Mouse (Mus musculus) heart, postnatal 0 days (tissue): Measurements from ENCODE around the gene Cnot6. TPM values are rescaled to one million over a fixed set of nuclear protein-coding genes. Genes with fewer than 3 reads are reported as not detected.

Experiments used
- ATAC-seq: fragments of 200-750 bp; cut with Nextera tagmentation; 2 replicates; pipeline ENCODE4 v1.8.0; 2017; ENCODE audit warnings: low read depth, moderate number of reproducible peaks, moderate library complexity; ENCODE audit not compliant: insufficient read depth
- DNase-seq: peaks from one replicate; pipeline ENCODE4 v3.0.0-alpha.2; 2016; ENCODE audit warnings: low spot score
- H3K27ac ChIP-seq: fragments of 300-500 bp; sonication (generic); 2 replicates; pipeline ENCODE4 v1.5.1; 2014; ENCODE audit warnings: low read depth, mild to moderate bottlenecking
- H3K27me3 ChIP-seq: fragments of 300-500 bp; sonication (generic); 2 replicates; pipeline ENCODE4 v1.6.1; 2014; ENCODE audit warnings: low read length, mixed read lengths; ENCODE audit not compliant: control insufficient read depth, insufficient read depth
- H3K36me3 ChIP-seq: fragments of 300-500 bp; sonication (generic); replicated peaks from 2 replicates; pipeline ENCODE4 v1.6.1; 2014; ENCODE audit warnings: low read length, mixed read lengths; ENCODE audit not compliant: control insufficient read depth, insufficient read depth
- H3K4me1 ChIP-seq: fragments of 300-500 bp; sonication (generic); 2 replicates; pipeline ENCODE4 v1.6.1; 2014; ENCODE audit warnings: antibody characterized with exemption; ENCODE audit not compliant: control insufficient read depth, insufficient read depth
- H3K4me2 ChIP-seq: fragments of 300-500 bp; sonication (generic); 2 replicates; pipeline ENCODE4 v1.6.1; 2014; ENCODE audit warnings: low read depth, mild to moderate bottlenecking, low read length, moderate library complexity
- H3K4me3 ChIP-seq: fragments of 300-500 bp; sonication (generic); 2 replicates; pipeline ENCODE4 v1.5.1; 2014; ENCODE audit warnings: low read depth, low read length
- H3K9ac ChIP-seq: fragments of 300-500 bp; sonication (generic); replicated peaks from 2 replicates; pipeline ENCODE4 v1.6.1; 2014; ENCODE audit warnings: low read depth, low read length, mixed read lengths
- H3K9me3 ChIP-seq: fragments of 300-500 bp; sonication (generic); replicated peaks from 2 replicates; pipeline ENCODE4 v1.6.1; 2016; ENCODE audit warnings: low read length; ENCODE audit not compliant: control insufficient read depth
- CTCF ChIP-seq: IDR thresholded peaks from 2 replicates; pipeline ENCODE4 v1.5.1; 2016; ENCODE audit warnings: antibody characterized with exemption, control low read depth, low read depth
- EP300 ChIP-seq: IDR thresholded peaks from 2 replicates; pipeline ENCODE4 v1.6.1; 2016; ENCODE audit warnings: antibody characterized with exemption, low read depth
- WGBS: fragments of 180-500 bp; shearing (Covaris S2); extraction: QIAGEN DNeasy Blood & Tissue Kit; methylation state at CpG from one replicate; pipeline ENCODE4 v1.1.7; 2014; 5-methylcytosine and 5-hydroxymethylcytosine counted together
- polyA plus RNA-seq: library from polyadenylated mRNA; unstranded; fragments of >200 nt; fragmentation: Nextera tagmentation; extraction: Ambion mirVana; gene quantifications from 2 replicates; pipeline ENCODE4 v1.2.1, GENCODE M21; 2015
- total RNA-seq: library from RNA; depleted of rRNA; stranded (reverse); fragments of >200 nt; gene quantifications from 2 replicates; pipeline ENCODE4 v1.2.3, GENCODE M21; 2014; ENCODE audit warnings: low replicate concordance

Gene Cnot6
- total and polyA plus RNA-seq, 2 experiments from 2014 or later = 19.6 to 21.4 TPM

- DNase-seq (no peak), ATAC-seq (no peak)
- H3K36me3 ChIP-seq = no peaks in the 10 kb centered on the region
- H3K27ac ChIP-seq = no peak overlapping the region
- H3K4me1 ChIP-seq = no peaks in the 10 kb centered on the region
- TF ChIP-seq CTCF (no peak), EP300 (no peak)
- H3K4me2 ChIP-seq = no peak overlapping the region
- H3K4me3 ChIP-seq = no peak overlapping the region
- no peaks in the 10 kb centered on the region for H3K27me3 ChIP-seq
- H3K9ac ChIP-seq = no peak overlapping the region
- peaks cover 12% of the 10 kb centered on the region for H3K9me3 ChIP-seq
- 64% methylated on average over 3 of the region's 3 CpGs for WGBS
Measured at GRCm38 (mm10) chr11:49745839-49746238, 33.3 kb upstream of the Cnot6 start.

DNA sequence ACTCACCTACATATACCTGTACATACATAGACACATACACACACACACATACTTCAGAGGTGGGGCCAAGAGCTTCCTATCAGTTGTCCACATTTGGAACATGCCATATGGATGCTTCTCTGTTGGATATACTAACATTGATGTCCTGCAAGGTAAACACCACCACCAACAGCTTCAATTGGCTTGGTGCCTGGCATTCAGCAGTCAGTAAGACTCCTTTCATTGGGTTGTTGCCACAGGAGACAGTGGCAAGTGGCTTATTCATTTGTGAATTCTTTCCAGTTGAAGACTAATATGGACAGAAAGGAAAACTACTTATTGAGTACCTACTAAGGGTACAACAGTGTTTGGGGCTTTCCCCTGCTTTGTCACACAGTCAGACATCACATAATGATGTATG is 32.5 kb upstream of the Cnot6 start:
- Histone ChIP-seq H3K4me1 (no peaks in the 10 kb centered on the region), H3K36me3 (no peaks in the 10 kb centered on the region), H3K4me3 (no peak overlapping the region), H3K4me2 (no peak overlapping the region), H3K27ac (no peak overlapping the region), H3K9me3 (peaks cover 12% of the 10 kb centered on the region), H3K9ac (no peak overlapping the region), H3K27me3 (no peaks in the 10 kb centered on the region)
- DNase-seq = no peak
- ATAC-seq = no peak
- TF ChIP-seq CTCF (no peak), EP300 (no peak)

GRCm38 (mm10) chr11:49743634-49744033 is 31.1 kb upstream of the Cnot6 start:
- H3K4me3 ChIP-seq = no peak overlapping the region
- no peaks in the 10 kb centered on the region for H3K27me3 ChIP-seq
- H3K9ac ChIP-seq = no peak overlapping the region
- no peak overlapping the region for H3K27ac ChIP-seq
- ATAC-seq (no peak), DNase-seq (no peak)
- WGBS = 82% methylated on average over 7 of the region's 7 CpGs
- H3K36me3 ChIP-seq = no peaks in the 10 kb centered on the region
- no peak overlapping the region for H3K4me2 ChIP-seq
- peaks cover 6% of the 10 kb centered on the region; the same call in 1 of the 2 replicates for H3K9me3 ChIP-seq
- no peaks in the 10 kb centered on the region for H3K4me1 ChIP-seq
- TF ChIP-seq CTCF (no peak), EP300 (no peak)

- no peak overlapping the region for H3K27ac ChIP-seq
- no peaks in the 10 kb centered on the region for H3K36me3 ChIP-seq
- H3K4me3 ChIP-seq = no peak overlapping the region
- no peaks in the 10 kb centered on the region for H3K27me3 ChIP-seq
- H3K9me3 ChIP-seq = no peaks in the 10 kb centered on the region
- 53% methylated on average over 8 of the region's 8 CpGs for WGBS
- DNase-seq = no peak
- H3K4me1 ChIP-seq = no peaks in the 10 kb centered on the region
- TF ChIP-seq CTCF (no peak), EP300 (no peak)
- no peak overlapping the region for H3K4me2 ChIP-seq
- ATAC-seq = no peak
- no peak overlapping the region for H3K9ac ChIP-seq
Measured at GRCm38 (mm10) chr11:49742248-49742647, 29.7 kb upstream of the Cnot6 start.

DNA sequence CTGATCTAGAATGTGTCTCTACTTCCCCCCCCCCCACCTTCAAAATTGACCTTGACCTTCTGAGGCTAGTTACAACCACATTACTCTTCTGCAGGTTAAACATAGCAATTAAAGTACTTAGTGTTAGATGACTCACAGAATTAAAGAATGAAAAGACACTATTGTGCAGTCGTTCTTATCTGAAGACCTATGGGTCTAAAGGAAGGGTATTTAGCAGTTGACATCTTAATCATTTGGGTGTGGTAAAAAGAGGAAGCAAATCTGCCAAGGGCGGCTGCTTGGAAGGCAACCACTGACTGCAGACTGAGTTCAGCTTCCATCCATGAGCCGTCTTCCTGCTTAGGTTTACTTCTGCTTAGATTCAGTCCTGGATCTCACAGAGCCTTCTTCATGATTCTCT is 27.3 kb upstream of the Cnot6 start:
- TF ChIP-seq EP300 (no peak), CTCF (no peak)
- ATAC-seq = no peak
- 52% methylated on average over 3 of the region's 3 CpGs for WGBS
- no peak overlapping the region for H3K9ac ChIP-seq
- H3K4me2 ChIP-seq = no peak overlapping the region
- no peak for DNase-seq
- no peaks in the 10 kb centered on the region for H3K9me3 ChIP-seq
- H3K27ac ChIP-seq = no peak overlapping the region
- H3K36me3 ChIP-seq = no peaks in the 10 kb centered on the region
- peaks cover 9% of the 10 kb centered on the region for H3K4me1 ChIP-seq
- no peak overlapping the region for H3K4me3 ChIP-seq
- no peaks in the 10 kb centered on the region for H3K27me3 ChIP-seq

- no peak for DNase-seq
- 79% methylated on average over 11 of the region's 11 CpGs for WGBS
Measured at GRCm38 (mm10) chr11:49738659-49739406, 26.3 kb upstream of the Cnot6 start.

More at GRCm38 (mm10) chr11:49738659-49739406, 26.3 kb upstream of the Cnot6 start:
- Histone ChIP-seq H3K4me1 (peaks cover 9% of the 10 kb centered on the region), H3K27me3 (no peaks in the 10 kb centered on the region), H3K9me3 (no peaks in the 10 kb centered on the region), H3K4me3 (no peak overlapping the region), H3K27ac (no peak overlapping the region), H3K36me3 (no peaks in the 10 kb centered on the region), H3K4me2 (no peak overlapping the region), H3K9ac (no peak overlapping the region)
- no peak for ATAC-seq
- TF ChIP-seq CTCF (no peak), EP300 (no peak)
